Mouse (Mus musculus) cortical plate, adult 2 months (tissue): ENCODE measurements at regions not wholly inside any gene's neighbourhood (a gene's known extent, or its start where the extent isn't known, plus 50 kb on each side); places are given as distances from the start of the nearest gene placed in this dataset.

Experiments used
- CTCF ChIP-seq: fragments of 200-500 bp; IDR thresholded peaks from 2 replicates; pipeline ENCODE4 v1.5.1; 2011; ENCODE audit warnings: mild to moderate bottlenecking, control low read depth, low read length; ENCODE audit not compliant: insufficient read depth; ENCODE audit errors: extremely low read depth
- POLR2A ChIP-seq: fragments of 200-500 bp; IDR thresholded peaks from 2 replicates; pipeline ENCODE4 v1.6.1; 2011; ENCODE audit warnings: mild to moderate bottlenecking, low read length, control low read depth; ENCODE audit not compliant: insufficient read depth; ENCODE audit errors: extremely low read depth

GRCm38 (mm10) chr1:185939914-185940313 is 177.2 kb downstream of the Lyplal1 start:
- TF ChIP-seq CTCF, result no peak
- no peak for TF ChIP-seq POLR2A
